Mouse (Mus musculus): ENCODE measurements around the gene Astn1. TPM values are rescaled to one million over a fixed set of nuclear protein-coding genes. Genes with fewer than 3 reads are reported as not detected.
A peak's percentile ranks its signal among the peaks of the same experiment; 100 is the strongest.

Gene Astn1
- polyA plus RNA-seq, 1 experiment from 2014 or later = 53.6 TPM

DNA sequence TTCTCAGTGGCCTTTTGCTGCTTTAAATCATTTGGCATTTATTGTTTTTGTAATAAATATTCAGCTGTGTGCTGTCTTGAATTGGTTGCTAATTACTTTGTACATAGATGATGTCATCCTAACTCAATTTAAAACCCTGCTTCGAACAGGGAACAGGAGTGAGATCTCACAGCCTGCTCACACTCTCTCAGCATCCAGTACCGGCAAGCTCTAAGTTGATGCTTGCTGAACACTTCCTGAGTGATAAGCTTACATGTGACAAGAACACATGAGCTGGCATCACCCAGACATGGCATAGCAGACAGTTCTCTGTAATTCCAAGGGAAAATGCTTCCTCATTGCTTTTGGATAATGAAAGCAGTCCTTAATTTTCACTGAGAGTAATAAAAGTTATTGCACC, 38.8 kb downstream of the Astn1 start:
- H3K9me3 ChIP-seq (ENCODE audit: control insufficient read depth, low read length) = no peaks in the 10 kb centered on the region
- ATAC-seq (ENCODE audit: low FRiP score) = no peak
- no peak overlapping the region for H3K9ac ChIP-seq
- peaks cover 7% of the 10 kb centered on the region; the same call in 1 of the 2 replicates for H3K4me1 ChIP-seq (replicated peaks; ENCODE audit: control insufficient read depth, insufficient read depth, low read length)
- no peak overlapping the region for H3K4me2 ChIP-seq (replicated peaks)
- no peaks in the 10 kb centered on the region for H3K36me3 ChIP-seq (replicated peaks; ENCODE audit: control insufficient read depth, insufficient read depth)
- DNase-seq (ENCODE audit: low spot score) = no peak
- no peaks in the 10 kb centered on the region for H3K27me3 ChIP-seq (ENCODE audit: control insufficient read depth, insufficient read depth, low read length)
- no peak overlapping the region for H3K4me3 ChIP-seq (replicated peaks; ENCODE audit: low read length)
- H3K27ac ChIP-seq = no peak overlapping the region
- 64% methylated on average over 2 of the region's 2 CpGs for WGBS

DNA sequence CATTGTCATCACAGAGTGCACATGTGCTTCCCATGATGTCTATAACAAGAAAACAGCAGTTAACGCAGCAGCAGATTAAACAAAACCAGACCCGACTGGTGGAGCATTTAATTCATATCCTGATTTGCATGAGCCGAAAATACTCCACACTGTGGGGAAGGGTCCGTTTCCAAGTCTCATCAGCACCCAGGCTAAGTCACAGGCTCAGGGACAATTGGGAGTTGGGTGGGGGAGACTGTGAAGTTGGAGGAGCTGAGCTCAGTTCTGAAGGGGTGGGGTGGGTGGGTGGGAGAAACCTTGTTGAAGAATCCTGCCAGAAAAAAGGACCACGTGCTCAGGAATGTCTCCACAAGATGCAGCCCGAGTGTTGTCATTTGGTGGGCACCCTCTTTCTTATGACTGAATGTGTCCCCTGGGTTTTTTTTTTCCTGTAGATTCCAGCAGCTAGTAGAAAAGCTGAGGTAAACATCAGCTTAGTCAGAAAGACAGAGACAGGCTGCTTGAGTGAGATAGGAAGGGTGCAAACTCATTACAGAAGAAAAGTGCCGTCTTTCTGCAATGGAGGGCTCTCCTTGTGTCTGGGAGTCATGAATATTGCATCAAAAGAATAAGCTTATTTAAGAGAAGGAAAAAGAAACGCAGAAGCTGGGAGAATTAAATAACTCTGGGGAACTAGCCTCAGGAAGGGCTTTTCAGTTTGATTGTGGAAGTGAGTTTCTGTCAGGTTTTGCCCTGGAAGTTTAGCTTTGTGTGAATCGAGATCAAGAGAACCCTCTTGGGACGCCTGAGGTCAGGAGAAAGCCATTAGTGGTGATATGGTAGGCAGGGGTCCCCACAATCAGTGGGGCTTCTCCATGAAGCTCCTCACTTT, 44.1 kb downstream of the Astn1 start:
- Histone ChIP-seq H3K27ac (0 out of 2 replicates have a peak overlapping the region, but pooled peaks have one; percentile 27), H3K9ac (no peak overlapping the region), H3K4me2 (replicated peaks) (no peak overlapping the region), H3K27me3 (ENCODE audit: control insufficient read depth, insufficient read depth, low read length) (no peaks in the 10 kb centered on the region), H3K36me3 (replicated peaks; ENCODE audit: control insufficient read depth, insufficient read depth) (no peaks in the 10 kb centered on the region), H3K9me3 (ENCODE audit: control insufficient read depth, low read length) (no peaks in the 10 kb centered on the region), H3K4me1 (replicated peaks; ENCODE audit: control insufficient read depth, insufficient read depth, low read length) (peaks cover 28% of the 10 kb centered on the region), H3K4me3 (replicated peaks; ENCODE audit: low read length) (no peak overlapping the region)
- WGBS = 45% methylated on average over 10 of the region's 10 CpGs
- no peak for ATAC-seq (ENCODE audit: low FRiP score)
- no peak for DNase-seq (ENCODE audit: low spot score)

DNA sequence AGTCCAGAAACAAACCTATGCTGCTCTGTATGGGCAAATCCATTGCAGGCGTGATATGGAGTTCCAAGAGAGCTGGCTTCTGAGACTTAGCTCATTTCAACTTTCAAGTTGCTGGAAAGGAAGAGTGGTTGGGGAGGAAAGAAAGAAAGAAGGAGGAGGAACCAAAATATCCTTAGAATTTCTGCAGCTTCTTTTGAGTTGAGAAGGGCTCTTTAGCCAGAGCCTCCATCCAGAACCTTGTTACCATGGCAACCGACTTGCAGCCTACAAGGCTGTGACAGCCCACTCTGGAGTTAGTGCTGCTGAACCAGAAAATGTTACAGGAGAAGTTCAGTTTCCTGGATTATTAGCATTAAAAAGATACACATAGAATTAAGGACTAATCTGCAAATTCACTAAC, 46.1 kb downstream of the Astn1 start:
- Histone ChIP-seq H3K36me3 (replicated peaks; ENCODE audit: control insufficient read depth, insufficient read depth) (no peaks in the 10 kb centered on the region), H3K9ac (no peak overlapping the region), H3K27ac (0 out of 2 replicates have a peak overlapping the region, but pooled peaks have one; percentile 0), H3K27me3 (ENCODE audit: control insufficient read depth, insufficient read depth, low read length) (no peaks in the 10 kb centered on the region), H3K4me2 (replicated peaks) (no peak overlapping the region), H3K9me3 (ENCODE audit: control insufficient read depth, low read length) (no peaks in the 10 kb centered on the region), H3K4me1 (replicated peaks; ENCODE audit: control insufficient read depth, insufficient read depth, low read length) (peaks cover 33% of the 10 kb centered on the region), H3K4me3 (replicated peaks; ENCODE audit: low read length) (no peak overlapping the region)
- peak; percentile 73; the same call in 1 of the 2 replicates for ATAC-seq (ENCODE audit: low FRiP score)
- DNase-seq (ENCODE audit: low spot score) = peak; percentile 76
- 65% methylated on average over 2 of the region's 2 CpGs for WGBS

DNA sequence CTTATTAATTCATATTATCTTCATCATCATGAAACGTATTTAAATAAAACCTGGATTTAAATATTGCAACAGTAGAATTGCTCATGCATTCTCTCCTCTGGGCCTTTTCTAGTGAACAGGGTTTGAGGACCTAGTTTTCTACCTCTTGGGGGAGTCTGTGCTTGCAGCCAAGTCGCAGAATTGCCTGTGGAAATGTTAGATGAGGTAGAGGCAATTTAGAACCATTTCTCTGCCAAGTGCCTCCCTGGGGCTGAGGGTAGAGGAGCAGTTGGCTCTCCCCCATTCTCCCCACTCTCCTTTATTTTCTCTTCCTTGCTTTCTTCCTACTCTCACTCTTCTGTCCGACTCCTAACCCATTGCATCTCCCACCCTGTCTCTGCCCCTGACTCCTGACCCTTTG, 49.1 kb downstream of the Astn1 start:
- H3K27me3 ChIP-seq (ENCODE audit: control insufficient read depth, insufficient read depth, low read length) = no peaks in the 10 kb centered on the region
- no peaks in the 10 kb centered on the region for H3K9me3 ChIP-seq (ENCODE audit: control insufficient read depth, low read length)
- no peak overlapping the region for H3K4me2 ChIP-seq (replicated peaks)
- no peak overlapping the region for H3K27ac ChIP-seq
- no peak for DNase-seq (ENCODE audit: low spot score)
- WGBS = 47% methylated on average over 3 of the region's 3 CpGs
- H3K36me3 ChIP-seq (replicated peaks; ENCODE audit: control insufficient read depth, insufficient read depth) = no peaks in the 10 kb centered on the region
- no peak overlapping the region for H3K4me3 ChIP-seq (replicated peaks; ENCODE audit: low read length)
- ATAC-seq (ENCODE audit: low FRiP score) = no peak
- H3K9ac ChIP-seq = no peak overlapping the region
- peaks cover 23% of the 10 kb centered on the region for H3K4me1 ChIP-seq (replicated peaks; ENCODE audit: control insufficient read depth, insufficient read depth, low read length)

DNA sequence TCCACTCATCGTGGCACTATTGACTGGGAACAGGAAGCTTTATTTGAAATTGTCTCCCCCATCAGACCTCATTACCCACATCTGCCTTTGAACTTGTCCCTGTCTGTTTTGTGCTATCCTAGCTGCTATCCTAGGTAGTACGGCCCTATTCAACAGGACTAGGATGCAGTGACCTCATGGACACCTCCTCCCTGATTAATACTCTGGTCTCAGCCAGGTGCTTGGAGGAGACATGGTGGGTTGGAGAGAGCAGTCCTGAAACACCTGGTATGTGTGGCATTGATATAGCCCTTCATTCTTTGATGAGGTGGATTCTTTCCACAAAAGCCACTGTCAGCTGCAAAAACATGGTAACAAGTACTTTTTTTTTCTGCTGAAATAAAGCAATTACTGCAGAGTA, 52.1 kb downstream of the Astn1 start:
- DNase-seq (ENCODE audit: low spot score) (no peak), ATAC-seq (ENCODE audit: low FRiP score) (no peak)
- Histone ChIP-seq H3K4me2 (replicated peaks) (no peak overlapping the region), H3K4me3 (replicated peaks; ENCODE audit: low read length) (no peak overlapping the region), H3K27ac (no peak overlapping the region), H3K9me3 (ENCODE audit: control insufficient read depth, low read length) (no peaks in the 10 kb centered on the region), H3K27me3 (ENCODE audit: control insufficient read depth, insufficient read depth, low read length) (no peaks in the 10 kb centered on the region), H3K9ac (no peak overlapping the region), H3K4me1 (replicated peaks; ENCODE audit: control insufficient read depth, insufficient read depth, low read length) (peaks cover 6% of the 10 kb centered on the region; the same call in 1 of the 2 replicates), H3K36me3 (replicated peaks; ENCODE audit: control insufficient read depth, insufficient read depth) (no peaks in the 10 kb centered on the region)
- 87% methylated on average over 2 of the region's 2 CpGs for WGBS

DNA sequence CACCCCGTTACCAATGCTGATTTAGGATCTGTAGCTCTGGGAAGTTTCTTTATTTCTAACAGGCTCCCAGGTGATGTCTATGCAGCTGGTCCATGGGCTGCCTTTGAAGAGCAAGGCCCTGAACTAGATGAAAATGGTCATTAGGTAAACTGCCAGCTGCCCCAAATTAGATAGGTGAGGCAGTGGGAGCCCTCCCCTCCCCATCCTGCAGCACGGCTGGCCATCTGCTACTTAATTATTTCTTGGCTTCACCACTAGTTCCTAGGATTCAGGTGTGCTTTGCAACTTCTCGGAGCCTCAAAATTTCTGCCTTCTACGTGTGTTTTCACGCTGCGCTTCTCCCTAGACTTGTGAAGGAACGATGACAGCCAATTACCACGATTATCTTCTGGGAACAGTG, 59.4 kb downstream of the Astn1 start:
- no peak overlapping the region for H3K27ac ChIP-seq
- DNase-seq (ENCODE audit: low spot score) (no peak), ATAC-seq (ENCODE audit: low FRiP score) (no peak)
- no peak overlapping the region for H3K9ac ChIP-seq
- H3K4me2 ChIP-seq (replicated peaks) = no peak overlapping the region
- WGBS = 88% methylated on average over 8 of the region's 8 CpGs
- H3K4me3 ChIP-seq (replicated peaks; ENCODE audit: low read length) = no peak overlapping the region
- H3K27me3 ChIP-seq (ENCODE audit: control insufficient read depth, insufficient read depth, low read length) = no peaks in the 10 kb centered on the region
- H3K9me3 ChIP-seq (ENCODE audit: control insufficient read depth, low read length) = no peaks in the 10 kb centered on the region
- no peaks in the 10 kb centered on the region for H3K36me3 ChIP-seq (replicated peaks; ENCODE audit: control insufficient read depth, insufficient read depth)
- H3K4me1 ChIP-seq (replicated peaks; ENCODE audit: control insufficient read depth, insufficient read depth, low read length) = no peaks in the 10 kb centered on the region

DNA sequence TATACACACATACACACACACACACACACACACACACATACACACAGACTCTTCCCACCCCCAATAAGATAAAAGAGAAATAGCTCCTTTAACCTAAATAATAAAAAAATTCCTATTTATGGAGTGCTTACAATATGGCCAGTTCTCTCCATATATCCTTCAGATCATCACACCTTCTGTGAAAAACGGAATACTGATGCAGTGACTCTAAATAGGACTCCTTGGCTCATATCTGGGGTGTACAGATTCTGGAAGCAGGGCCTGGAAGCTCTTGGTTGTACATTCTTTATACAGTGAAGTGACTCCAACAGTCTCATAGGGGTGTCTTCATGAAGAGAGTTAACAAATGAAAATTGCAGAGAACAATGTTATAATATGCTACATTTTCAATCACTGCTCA, 60.7 kb downstream of the Astn1 start:
- Histone ChIP-seq H3K4me3 (replicated peaks; ENCODE audit: low read length) (no peak overlapping the region), H3K9ac (no peak overlapping the region), H3K27me3 (ENCODE audit: control insufficient read depth, insufficient read depth, low read length) (no peaks in the 10 kb centered on the region), H3K4me2 (replicated peaks) (no peak overlapping the region), H3K36me3 (replicated peaks; ENCODE audit: control insufficient read depth, insufficient read depth) (no peaks in the 10 kb centered on the region), H3K4me1 (replicated peaks; ENCODE audit: control insufficient read depth, insufficient read depth, low read length) (no peaks in the 10 kb centered on the region), H3K27ac (no peak overlapping the region), H3K9me3 (ENCODE audit: control insufficient read depth, low read length) (no peaks in the 10 kb centered on the region)
- DNase-seq (ENCODE audit: low spot score) = no peak
- ATAC-seq (ENCODE audit: low FRiP score) = no peak
- WGBS = 87% methylated on average over 1 of the region's 1 CpGs

DNA sequence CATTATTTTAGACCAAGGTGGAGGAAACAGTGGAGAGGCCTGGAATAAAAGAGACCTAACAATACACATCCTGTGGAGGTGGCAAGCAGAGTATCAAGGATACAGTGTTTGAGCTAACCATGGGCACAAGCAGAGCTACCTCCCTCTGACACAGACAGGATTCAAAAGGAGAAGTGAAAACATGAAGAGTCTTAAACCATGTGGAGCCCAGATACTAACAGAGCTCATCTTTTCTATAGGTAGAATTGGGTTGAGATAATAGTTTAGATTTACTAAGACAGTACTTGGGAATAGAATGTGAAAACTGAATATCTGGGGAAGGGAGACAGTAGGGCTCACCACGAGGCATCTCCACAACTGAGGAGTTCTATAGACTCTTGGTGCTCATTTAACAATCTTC, 84.0 kb downstream of the Astn1 start:
- Histone ChIP-seq H3K27me3 (ENCODE audit: control insufficient read depth, insufficient read depth, low read length) (no peaks in the 10 kb centered on the region), H3K9me3 (ENCODE audit: control insufficient read depth, low read length) (no peaks in the 10 kb centered on the region), H3K4me1 (replicated peaks; ENCODE audit: control insufficient read depth, insufficient read depth, low read length) (0 out of 2 replicates have a peak, but pooled peaks cover 10% of the 10 kb centered on the region), H3K9ac (no peak overlapping the region), H3K36me3 (replicated peaks; ENCODE audit: control insufficient read depth, insufficient read depth) (no peaks in the 10 kb centered on the region), H3K4me2 (replicated peaks) (no peak overlapping the region), H3K27ac (no peak overlapping the region), H3K4me3 (replicated peaks; ENCODE audit: low read length) (no peak overlapping the region)
- no peak for ATAC-seq (ENCODE audit: low FRiP score)
- 88% methylated on average over 1 of the region's 1 CpGs for WGBS
- DNase-seq (ENCODE audit: low spot score) = no peak

DNA sequence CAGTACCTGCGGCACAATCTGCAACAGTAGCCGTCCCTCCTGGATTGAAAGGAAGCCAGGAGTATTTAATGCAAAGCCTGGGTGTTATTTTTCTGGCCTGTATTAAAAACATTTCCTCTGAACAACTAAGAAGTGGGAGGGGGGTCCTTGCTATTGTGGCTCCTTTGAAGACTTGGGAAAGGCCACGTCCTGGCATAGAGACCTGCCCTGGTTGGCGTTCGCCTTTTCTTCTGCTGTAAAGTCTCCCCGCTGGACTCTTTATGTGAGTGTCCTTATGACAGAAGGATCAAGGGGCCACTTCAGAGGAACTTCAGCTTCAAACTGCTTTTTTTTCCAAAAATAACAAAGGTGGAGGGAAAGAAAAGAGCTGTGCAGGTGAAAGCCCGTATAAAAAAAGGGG, 85.9 kb downstream of the Astn1 start:
- DNase-seq (ENCODE audit: low spot score) = no peak
- Histone ChIP-seq H3K36me3 (replicated peaks; ENCODE audit: control insufficient read depth, insufficient read depth) (no peaks in the 10 kb centered on the region), H3K4me2 (replicated peaks) (no peak overlapping the region), H3K27ac (no peak overlapping the region), H3K9me3 (ENCODE audit: control insufficient read depth, low read length) (no peaks in the 10 kb centered on the region), H3K4me1 (replicated peaks; ENCODE audit: control insufficient read depth, insufficient read depth, low read length) (0 out of 2 replicates have a peak, but pooled peaks cover 10% of the 10 kb centered on the region), H3K27me3 (ENCODE audit: control insufficient read depth, insufficient read depth, low read length) (no peaks in the 10 kb centered on the region), H3K4me3 (replicated peaks; ENCODE audit: low read length) (no peak overlapping the region), H3K9ac (no peak overlapping the region)
- no peak for ATAC-seq (ENCODE audit: low FRiP score)
- 68% methylated on average over 7 of the region's 7 CpGs for WGBS
